In the genomic region with DNA sequence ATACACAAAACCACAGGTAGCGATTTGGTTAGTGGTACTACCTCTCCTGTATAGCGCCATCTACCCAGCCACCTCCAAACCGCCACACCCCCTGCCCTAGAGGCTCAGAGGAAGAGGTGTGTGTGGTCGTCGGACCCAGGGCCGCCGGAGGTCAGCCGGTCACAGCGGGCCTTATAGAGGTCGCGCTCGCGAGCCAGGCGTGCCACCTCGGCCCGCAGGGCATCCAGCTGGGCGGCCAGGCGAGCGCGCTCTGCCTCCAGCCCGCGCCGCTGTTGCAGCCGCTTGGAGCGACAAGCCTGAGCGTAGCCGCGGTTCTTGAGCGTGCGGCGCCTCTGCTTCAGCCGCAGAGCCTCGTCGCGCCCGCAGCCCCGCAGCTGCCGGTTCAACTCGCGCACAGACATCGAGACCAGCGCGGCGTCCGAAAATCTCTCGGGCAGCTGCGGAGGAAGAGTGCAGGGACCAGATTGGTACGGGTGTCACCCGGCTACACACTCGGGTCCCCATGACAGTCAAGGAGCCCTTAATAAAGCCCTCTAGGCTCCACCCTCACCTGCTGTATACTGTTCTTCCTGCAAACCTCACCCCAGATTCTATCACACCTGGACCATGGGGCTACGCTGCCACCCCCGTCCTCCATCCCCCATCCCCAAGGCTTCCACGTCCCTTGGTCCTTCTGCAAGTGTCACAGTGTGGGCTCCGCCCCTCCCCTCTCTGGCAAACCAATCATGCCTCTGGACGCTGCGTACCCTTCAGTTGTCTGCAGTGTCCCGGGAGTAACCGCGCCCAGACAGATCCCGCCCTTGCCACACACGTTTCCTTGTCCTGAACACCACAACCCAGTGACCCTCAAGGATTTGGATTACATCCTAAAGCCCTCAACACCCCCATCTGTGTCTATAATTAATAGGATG, we compare ENCODE assay signal across 8 mouse cellular contexts. TPM values are rescaled to one million over a fixed set of nuclear protein-coding genes. Genes with fewer than 3 reads are reported as not detected.
DNase-seq lines count a peak whose midpoint lies in the region; ATAC-seq and TF ChIP-seq lines count a peak whose summit lies in the region.

No protein-coding gene starts in this region.

- no peaks in the 10 kb centered on the region for H3K9me3 ChIP-seq in heart, embryonic 12.5 days (replicated peaks)
- H3K9me3 ChIP-seq in midbrain, embryonic 16.5 days (replicated peaks; ENCODE audit: control insufficient read depth, low read length, poor library complexity, severe bottlenecking): no peaks in the 10 kb centered on the region

- H3K9ac ChIP-seq in heart, embryonic 12.5 days: peak overlapping the region; percentile 66
- peak overlapping the region; percentile 82 for H3K9ac ChIP-seq in midbrain, embryonic 16.5 days (ENCODE audit: low read depth, low read length)

- H3K36me3 ChIP-seq in thymus, adult 2 months (ENCODE audit: control insufficient read depth, insufficient read depth, low read length): no peaks in the 10 kb centered on the region
- H3K36me3 ChIP-seq in heart, embryonic 12.5 days: no peaks in the 10 kb centered on the region
- H3K36me3 ChIP-seq in midbrain, embryonic 16.5 days (ENCODE audit: control insufficient read depth, insufficient read depth, low read length): no peaks in the 10 kb centered on the region

- H3K4me1 ChIP-seq in thymus, adult 2 months (replicated peaks; ENCODE audit: control insufficient read depth, insufficient read depth, low read length): no peaks in the 10 kb centered on the region; the same call in 1 of the 2 replicates
- peaks cover 24% of the 10 kb centered on the region for H3K4me1 ChIP-seq in heart, embryonic 12.5 days (replicated peaks)
- peaks cover 14% of the 10 kb centered on the region for H3K4me1 ChIP-seq in midbrain, embryonic 16.5 days (ENCODE audit: control insufficient read depth, insufficient read depth, low read length)

- ATAC-seq in heart, embryonic 12.5 days (ENCODE audit: insufficient number of reproducible peaks, low FRiP score): no peak
- peak; percentile 86 for ATAC-seq in midbrain, embryonic 16.5 days
- no peak for ATAC-seq in erythroid progenitor cell, adult 5-6 weeks (replicated peaks; ENCODE audit: low FRiP score, poor library complexity, severe bottlenecking)

- H3K27ac ChIP-seq in thymus, adult 2 months (ENCODE audit: control insufficient read depth, insufficient read depth, low read length): no peak overlapping the region
- H3K27ac ChIP-seq in heart, embryonic 12.5 days (ENCODE audit: poor library complexity, severe bottlenecking): no peak overlapping the region
- peak overlapping the region; percentile 84 for H3K27ac ChIP-seq in midbrain, embryonic 16.5 days (ENCODE audit: low read length)

- WGBS in thymus, adult 2 months: 3% methylated on average over 61 of the region's 61 CpGs
- under 1% methylated on average over 61 of the region's 61 CpGs for WGBS in heart, embryonic 12.5 days
- WGBS in midbrain, embryonic 16.5 days: under 1% methylated on average over 61 of the region's 61 CpGs

- intact Hi-C loops in left cerebral cortex, postnatal 4 days (cut with DNase I): no loop called here
- intact Hi-C loops in gastrocnemius, postnatal 14 days (cut with DNase I; ENCODE audit: low total_unique reads): no loop called here

- peak overlapping the region; percentile 18; the same call in 1 of the 2 replicates for H3K4me3 ChIP-seq in thymus, adult 2 months (ENCODE audit: control insufficient read depth, insufficient read depth, low read length)
- H3K4me3 ChIP-seq in heart, embryonic 12.5 days: peak overlapping the region; percentile 53
- H3K4me3 ChIP-seq in midbrain, embryonic 16.5 days (ENCODE audit: low read depth, low read length): peak overlapping the region; percentile 45

- no peak for TF ChIP-seq POLR2A in thymus, adult 2 months (IDR thresholded peaks at IDR 0.05; ENCODE audit: control insufficient read depth, extremely low read depth, insufficient read depth, low read length, poor library complexity)

- H3K4me2 ChIP-seq in heart, embryonic 12.5 days: peak overlapping the region; percentile 93
- peak overlapping the region; percentile 82 for H3K4me2 ChIP-seq in midbrain, embryonic 16.5 days (ENCODE audit: low read length)

- no peak for DNase-seq in thymus, adult 2 months
- DNase-seq in thymus, postnatal 25 days: no peak
- peak; percentile 76 for DNase-seq in cerebellum, adult 9-10 months
- peak; percentile 83 for DNase-seq in left cerebral cortex, postnatal 4 days
- DNase-seq in gastrocnemius, postnatal 14 days: no peak

- H3K27me3 ChIP-seq in thymus, adult 2 months (ENCODE audit: control insufficient read depth, insufficient read depth, low read length): peaks cover 18% of the 10 kb centered on the region; the same call in 1 of the 2 replicates
- peaks cover 91% of the 10 kb centered on the region for H3K27me3 ChIP-seq in heart, embryonic 12.5 days (replicated peaks)
- H3K27me3 ChIP-seq in midbrain, embryonic 16.5 days (ENCODE audit: control insufficient read depth, insufficient read depth, low read depth, low read length): peaks cover 4% of the 10 kb centered on the region

- TF ChIP-seq CTCF in thymus, adult 2 months (IDR thresholded peaks at IDR 0.05; ENCODE audit: borderline replicate concordance, control insufficient read depth, extremely low read depth, insufficient read depth, low read length, poor library complexity): no peak

RNA-seq across cellular contexts. Expression of a gene that starts 4.1 kb away (rescaled TPM):
- 0.50 and 0.70 TPM in 2 replicates for polyA plus RNA-seq in thymus, adult 2 months (2012; rRNA removed)
- not detected in 2 replicates for polyA plus RNA-seq in heart, embryonic 12.5 days (2016; fragmentation: Nextera tagmentation; extraction: Ambion mirVana)
- under 1 TPM; 0.20 to 0.42 TPM for total RNA-seq in left cerebral cortex, postnatal 4 days (2021)
- polyA plus RNA-seq in midbrain, embryonic 16.5 days (2015; fragmentation: Nextera tagmentation; extraction: Ambion mirVana): 0.08 and 0.19 TPM in 2 replicates
- 0.84 TPM in 1 of 2 replicates, not detected in the other for total RNA-seq in erythroid progenitor cell, adult 5-6 weeks (2015; ENCODE audit: low replicate concordance)
- 0.51 and 0.98 TPM in 2 replicates for total RNA-seq in erythroid progenitor cell, adult 5-6 weeks (2017; ENCODE audit: low replicate concordance)
- not detected for total RNA-seq in gastrocnemius, postnatal 14 days (2021)

RNA-seq across cellular contexts. Expression of a gene that starts 10.5 kb away (rescaled TPM):
- 0.98 and 1.0 TPM in 2 replicates for polyA plus RNA-seq in thymus, adult 2 months (2012; rRNA removed)
- 0.30 and 0.59 TPM in 2 replicates for polyA plus RNA-seq in heart, embryonic 12.5 days (2016; fragmentation: Nextera tagmentation; extraction: Ambion mirVana)
- 10 to 100 TPM; 53.1 to 61.7 TPM for total RNA-seq in left cerebral cortex, postnatal 4 days (2021)
- polyA plus RNA-seq in midbrain, embryonic 16.5 days (2015; fragmentation: Nextera tagmentation; extraction: Ambion mirVana): 2.2 and 3.4 TPM in 2 replicates
- total RNA-seq in erythroid progenitor cell, adult 5-6 weeks (2015; ENCODE audit: low replicate concordance): not detected in 2 replicates
- not detected in 2 replicates for total RNA-seq in erythroid progenitor cell, adult 5-6 weeks (2017; ENCODE audit: low replicate concordance)
- under 1 TPM in 1 of 2 experiments, not detected in 1; 0.16 TPM for total RNA-seq in gastrocnemius, postnatal 14 days (2021)

RNA-seq across cellular contexts. Expression of a gene that starts 19.4 kb away (rescaled TPM):
- 13.2 and 13.3 TPM in 2 replicates for polyA plus RNA-seq in thymus, adult 2 months (2012; rRNA removed)
- polyA plus RNA-seq in heart, embryonic 12.5 days (2016; fragmentation: Nextera tagmentation; extraction: Ambion mirVana): 38.8 and 43.0 TPM in 2 replicates
- total RNA-seq in left cerebral cortex, postnatal 4 days (2021): 10 to 100 TPM; 13.6 to 14.3 TPM
- 29.5 and 30.6 TPM in 2 replicates for polyA plus RNA-seq in midbrain, embryonic 16.5 days (2015; fragmentation: Nextera tagmentation; extraction: Ambion mirVana)
- 79.3 and 89.7 TPM in 2 replicates for total RNA-seq in erythroid progenitor cell, adult 5-6 weeks (2015; ENCODE audit: low replicate concordance)
- 112 and 125 TPM in 2 replicates for total RNA-seq in erythroid progenitor cell, adult 5-6 weeks (2017; ENCODE audit: low replicate concordance)
- 10 to 100 TPM; 11.5 to 13.8 TPM for total RNA-seq in gastrocnemius, postnatal 14 days (2021)

RNA-seq across cellular contexts. Expression of a gene that starts 30.3 kb away (rescaled TPM):
- polyA plus RNA-seq in thymus, adult 2 months (2012; rRNA removed): 20.6 and 25.4 TPM in 2 replicates
- polyA plus RNA-seq in heart, embryonic 12.5 days (2016; fragmentation: Nextera tagmentation; extraction: Ambion mirVana): 2.4 and 2.6 TPM in 2 replicates
- 100 to 1,000 TPM; 151 to 183 TPM for total RNA-seq in left cerebral cortex, postnatal 4 days (2021)
- polyA plus RNA-seq in midbrain, embryonic 16.5 days (2015; fragmentation: Nextera tagmentation; extraction: Ambion mirVana): 34.5 and 37.7 TPM in 2 replicates
- total RNA-seq in erythroid progenitor cell, adult 5-6 weeks (2015; ENCODE audit: low replicate concordance): 0.42 TPM in 1 of 2 replicates, not detected in the other
- 0.13 TPM in 1 of 2 replicates, not detected in the other for total RNA-seq in erythroid progenitor cell, adult 5-6 weeks (2017; ENCODE audit: low replicate concordance)
- total RNA-seq in gastrocnemius, postnatal 14 days (2021): 1 to 10 TPM in 1 of 2 experiments, under 1 TPM in 1; 0.74 to 1.3 TPM

RNA-seq across cellular contexts. Expression of a gene that starts 39.1 kb away (rescaled TPM):
- 76.8 and 77.7 TPM in 2 replicates for polyA plus RNA-seq in thymus, adult 2 months (2012; rRNA removed)
- 73.2 and 78.7 TPM in 2 replicates for polyA plus RNA-seq in heart, embryonic 12.5 days (2016; fragmentation: Nextera tagmentation; extraction: Ambion mirVana)
- total RNA-seq in left cerebral cortex, postnatal 4 days (2021): 10 to 100 TPM; 61.2 to 66.4 TPM
- 134 and 137 TPM in 2 replicates for polyA plus RNA-seq in midbrain, embryonic 16.5 days (2015; fragmentation: Nextera tagmentation; extraction: Ambion mirVana)
- 31.0 and 44.0 TPM in 2 replicates for total RNA-seq in erythroid progenitor cell, adult 5-6 weeks (2015; ENCODE audit: low replicate concordance)
- 20.2 and 39.3 TPM in 2 replicates for total RNA-seq in erythroid progenitor cell, adult 5-6 weeks (2017; ENCODE audit: low replicate concordance)
- total RNA-seq in gastrocnemius, postnatal 14 days (2021): 10 to 100 TPM; 76.5 to 87.8 TPM

Comparison
In these comparisons a context has a peak if more than half of its experiments do, and no peak if none do; other contexts are left out.
1. DNase-seq: peak in cerebellum, adult 9-10 months (single experiment) and left cerebral cortex, postnatal 4 days (single experiment); none in thymus, adult 2 months (single experiment), thymus, postnatal 25 days (single experiment) and gastrocnemius, postnatal 14 days (single experiment).
2. RNA of a gene that starts 10.5 kb away (total RNA-seq): 53.1 to 61.7 TPM in left cerebral cortex, postnatal 4 days; 0.16 TPM in gastrocnemius, postnatal 14 days and not detected in erythroid progenitor cell, adult 5-6 weeks; every median in the first group is over 10 times any median in the second.
3. RNA of a gene that starts 19.4 kb away (total RNA-seq): 79.3 to 125 TPM in erythroid progenitor cell, adult 5-6 weeks; 13.6 to 14.3 TPM in left cerebral cortex, postnatal 4 days and 11.5 to 13.8 TPM in gastrocnemius, postnatal 14 days; every median in the first group is over 4 times any median in the second.
4. Peak in every context shown above with its lines, with median percentiles within 50 percentile points of each other: H3K4me3 ChIP-seq.